Mouse (Mus musculus): ENCODE results near the gene Apobec3. TPM values are rescaled to one million over a fixed set of nuclear protein-coding genes. Genes with fewer than 3 reads are reported as not detected.

The Apobec3 gene
- total RNA-seq (2023), result 100 to 1,000 TPM; 396 to 482 TPM

DNA sequence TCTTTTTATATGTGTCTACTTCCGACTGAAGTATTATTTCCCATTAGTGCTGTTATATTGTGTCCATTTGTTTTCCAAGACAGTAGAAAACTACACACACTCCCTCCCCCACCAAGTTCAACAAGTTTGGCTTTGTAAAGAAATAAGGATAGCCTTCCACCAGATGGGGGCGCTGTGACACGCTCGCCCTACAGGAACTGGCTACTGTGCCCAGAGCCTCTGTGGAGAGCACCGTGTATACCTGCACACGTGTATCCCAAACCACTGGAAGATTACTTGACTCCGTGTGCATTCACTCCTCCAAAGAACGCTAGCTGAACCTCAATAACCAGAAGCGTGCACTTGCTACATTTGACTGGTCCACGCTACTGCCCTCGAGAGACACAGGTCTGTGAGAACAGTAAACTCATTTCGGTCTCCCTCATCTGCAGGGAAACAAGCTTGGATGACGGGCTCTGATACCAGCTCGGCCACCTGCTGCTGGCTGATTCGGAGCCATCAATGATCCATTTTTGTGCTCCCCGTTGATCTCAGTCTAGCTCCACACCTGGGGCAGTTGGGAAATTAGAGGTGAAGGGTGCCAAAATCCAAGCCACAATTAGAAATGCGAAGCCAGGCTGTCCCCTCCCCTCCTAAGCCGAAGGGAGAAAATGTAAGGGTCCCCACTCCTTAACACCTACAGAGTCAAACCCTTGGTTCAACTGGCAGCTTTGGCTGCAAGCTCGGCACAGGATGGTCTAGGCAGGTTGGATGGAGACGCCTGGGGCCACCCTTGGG, at the start of gene Apobec3:
Apobec3 (plus strand) TSS at position 224 of the 777 bp plus-strand sequence.

Other genes with a start within 250 kb of the Apobec3 start
- 1 to 10 TPM; 3.3 to 3.6 TPM for gene Fam227a, start 232.7 kb upstream of the Apobec3 start, total RNA-seq (2023)
- gene Cby1, start 232.5 kb upstream of the Apobec3 start, total RNA-seq (2023), result 1 to 10 TPM; 6.8 to 8.3 TPM
- 100 to 1,000 TPM; 105 to 109 TPM for gene Tomm22, start 220.8 kb upstream of the Apobec3 start, total RNA-seq (2023)
- gene Josd1, start 203.7 kb upstream of the Apobec3 start, total RNA-seq (2023), result 10 to 100 TPM; 23.9 to 33.6 TPM
- 10 to 100 TPM; 69.7 to 81.8 TPM for gene Gtpbp1, start 200.8 kb upstream of the Apobec3 start, total RNA-seq (2023)
- 100 to 1,000 TPM; 349 to 351 TPM for gene Sun2, start 149.1 kb upstream of the Apobec3 start, total RNA-seq (2023)
- 10 to 100 TPM in 1 of 2 experiments, 1 to 10 TPM in 1; 7.8 to 11.4 TPM for gene Dnal4, start 113.8 kb upstream of the Apobec3 start, total RNA-seq (2023)
- gene Nptxr, start 86.9 kb upstream of the Apobec3 start, total RNA-seq (2023), result under 1 TPM; 0.15 TPM
- not detected for gene Npcd, start 57.4 kb upstream of the Apobec3 start, total RNA-seq (2023)
- gene Cbx6, start 57.0 kb upstream of the Apobec3 start, total RNA-seq (2023), result 10 to 100 TPM; 12.5 to 15.8 TPM
- 100 to 1,000 TPM; 142 TPM for gene Cbx7, start 79.5 kb downstream of the Apobec3 start, total RNA-seq (2023)
- under 1 TPM; 0.35 to 0.47 TPM for gene Pdgfb, start 123.3 kb downstream of the Apobec3 start, total RNA-seq (2023)
- not detected for gene Syngr1, start 199.7 kb downstream of the Apobec3 start, total RNA-seq (2023)
- 1,000 to 10,000 TPM; 1,002 to 1,069 TPM for gene Rpl3, start 200.2 kb downstream of the Apobec3 start, total RNA-seq (2023)
- 10 to 100 TPM; 20.0 to 35.2 TPM for gene Tab1, start 241.5 kb downstream of the Apobec3 start, total RNA-seq (2023)

All from B cell, adult 67 days (primary cell).